Mouse (Mus musculus): ENCODE measurements at regions not wholly inside any gene's neighbourhood (a gene's known extent, or its start where the extent isn't known, plus 50 kb on each side); places are given as distances from the start of the nearest gene placed in this dataset.

- Histone ChIP-seq H3K9ac (ENCODE audit: control insufficient read depth, low read depth, low read length, poor library complexity, severe bottlenecking) (no peak overlapping the region), H3K4me1 (ENCODE audit: control insufficient read depth in 1 of 2, insufficient read depth in 2 of 2, low read length in 2 of 2) (no peaks in the 10 kb centered on the region), H3K36me3 (ENCODE audit: control insufficient read depth in 1 of 2, insufficient read depth in 2 of 2, low read length in 2 of 2) (no peaks in the 10 kb centered on the region), H3K27ac (ENCODE audit: control insufficient read depth, low read depth, low read length) (no peak overlapping the region), H3K4me3 (ENCODE audit: control insufficient read depth in 1 of 2, insufficient read depth in 1 of 2, low read depth in 2 of 2, low read length in 2 of 2) (no peak overlapping the region), H3K79me2 (ENCODE audit: control insufficient read depth, insufficient read depth, low read length, poor library complexity) (no peaks in the 10 kb centered on the region), H3K27me3 (ENCODE audit: control insufficient read depth in 1 of 2, insufficient read depth in 2 of 2, low read length in 2 of 2) (no peaks in the 10 kb centered on the region), H3K9me3 (replicated peaks; ENCODE audit: insufficient read depth, low read length) (no peaks in the 10 kb centered on the region)
- TF ChIP-seq CTCF (IDR thresholded peaks at IDR 0.05 in 2 of 3, conservative IDR thresholded peaks at IDR 0.05 in 1 of 3; ENCODE audit: control insufficient read depth in 1 of 3, insufficient read depth in 1 of 3, low read depth in 2 of 3, low read length in 3 of 3, poor library complexity in 1 of 3, severe bottlenecking in 1 of 3) = no peak
- no peak for TF ChIP-seq TCF12 (IDR thresholded peaks at IDR 0.05; ENCODE audit: low read depth, low read length)
- no peak for DNase-seq (ENCODE audit: low read depth, low spot score)
Observed at GRCm38 (mm10) chr11:71976724-71977481, 60.4 kb downstream of the Aipl1 start.

GRCm38 (mm10) chr11:71971351-71971750 lies 66.0 kb downstream of the Aipl1 start:
- no peaks in the 10 kb centered on the region for H3K36me3 ChIP-seq (ENCODE audit: control insufficient read depth in 1 of 2, insufficient read depth in 2 of 2, low read length in 2 of 2)
- DNase-seq (ENCODE audit: low read depth, low spot score) = no peak
- no peak overlapping the region for H3K9ac ChIP-seq (ENCODE audit: control insufficient read depth, low read depth, low read length, poor library complexity, severe bottlenecking)
- TF ChIP-seq RCOR1 (IDR thresholded peaks at IDR 0.05; ENCODE audit: low read depth, low read length) (no peak), ELF1 (IDR thresholded peaks at IDR 0.05; ENCODE audit: low read depth, low read length) (no peak), BHLHE40 (IDR thresholded peaks at IDR 0.05; ENCODE audit: borderline replicate concordance, low read depth, low read length) (no peak), MYB (IDR thresholded peaks at IDR 0.05; ENCODE audit: low read depth, low read length) (no peak), KAT2A (conservative IDR thresholded peaks at IDR 0.05; ENCODE audit: low read depth, low read length) (no peak), ZC3H11A (IDR thresholded peaks at IDR 0.05; ENCODE audit: low read depth, low read length) (no peak), POLR2AphosphoS2 (IDR thresholded peaks at IDR 0.05; ENCODE audit: low read length) (no peak), TBP (IDR thresholded peaks at IDR 0.05; ENCODE audit: low read depth, low read length) (no peak), E2F4 (IDR thresholded peaks at IDR 0.05; ENCODE audit: borderline replicate concordance, low read depth, low read length) (no peak), MEF2A (IDR thresholded peaks at IDR 0.05; ENCODE audit: extremely low read depth, insufficient replicate concordance, low read depth, low read length, poor library complexity, severe bottlenecking) (no peak), USF1 (IDR thresholded peaks at IDR 0.05; ENCODE audit: low read depth, low read length) (no peak), TCF12 (IDR thresholded peaks at IDR 0.05; ENCODE audit: low read depth, low read length) (no peak), MYC (IDR thresholded peaks at IDR 0.05; ENCODE audit: low read depth, low read length) (no peak), JUND (IDR thresholded peaks at IDR 0.05; ENCODE audit: low read depth, low read length) (no peak), TAL1 (IDR thresholded peaks at IDR 0.05; ENCODE audit: low read length) (no peak), NRF1 (IDR thresholded peaks at IDR 0.05; ENCODE audit: insufficient read depth, low read depth, low read length, poor library complexity, severe bottlenecking) (no peak), HCFC1 (IDR thresholded peaks at IDR 0.05; ENCODE audit: low read depth, low read length) (no peak), MAFK (IDR thresholded peaks at IDR 0.05; ENCODE audit: borderline replicate concordance, low read depth, low read length) (no peak)
- H3K27me3 ChIP-seq (ENCODE audit: control insufficient read depth in 1 of 2, insufficient read depth in 2 of 2, low read length in 2 of 2) = no peaks in the 10 kb centered on the region
- no peaks in the 10 kb centered on the region for H3K4me1 ChIP-seq (ENCODE audit: control insufficient read depth in 1 of 2, insufficient read depth in 2 of 2, low read length in 2 of 2)
- no peaks in the 10 kb centered on the region for H3K9me3 ChIP-seq (replicated peaks; ENCODE audit: insufficient read depth, low read length)
- no peak overlapping the region for H3K27ac ChIP-seq (ENCODE audit: control insufficient read depth, low read depth, low read length)
- no peaks in the 10 kb centered on the region; the same call in 1 of the 2 replicates for H3K79me2 ChIP-seq (ENCODE audit: control insufficient read depth, insufficient read depth, low read length, poor library complexity)
- no peak overlapping the region for H3K4me3 ChIP-seq (ENCODE audit: control insufficient read depth in 1 of 2, insufficient read depth in 1 of 2, low read depth in 2 of 2, low read length in 2 of 2)
